Mouse (Mus musculus) hindbrain, embryonic 10.5 days (tissue): ENCODE data around the gene Mmp8. TPM values are rescaled to one million over a fixed set of nuclear protein-coding genes. Genes with fewer than 3 reads are reported as not detected.

Experiments
- DNase-seq: peaks from one replicate; pipeline ENCODE4 v3.0.0-alpha.2; 2017; ENCODE audit warnings: low spot score
- H3K27ac ChIP-seq: fragments of 300-500 bp; sonication (generic); 2 replicates; pipeline ENCODE4 v1.5.1; 2016; ENCODE audit warnings: mild to moderate bottlenecking, moderate library complexity
- H3K27me3 ChIP-seq: fragments of 300-500 bp; sonication (generic); 2 replicates; pipeline ENCODE4 v1.6.1; 2016; ENCODE audit warnings: mild to moderate bottlenecking; ENCODE audit not compliant: poor library complexity, insufficient read depth, severe bottlenecking
- H3K36me3 ChIP-seq: fragments of 300-500 bp; sonication (generic); 2 replicates; pipeline ENCODE4 v1.6.1; 2016; ENCODE audit warnings: mild to moderate bottlenecking, moderate library complexity
- H3K4me1 ChIP-seq: fragments of 300-500 bp; sonication (generic); replicated peaks from 2 replicates; pipeline ENCODE4 v1.6.1; 2016; ENCODE audit warnings: mild to moderate bottlenecking
- H3K4me3 ChIP-seq: fragments of 300-500 bp; sonication (generic); 2 replicates; pipeline ENCODE4 v1.5.1; 2016; ENCODE audit warnings: mild to moderate bottlenecking, moderate library complexity
- H3K9me3 ChIP-seq: fragments of 300-500 bp; sonication (generic); 2 replicates; pipeline ENCODE4 v1.6.1; 2016; ENCODE audit warnings: mild to moderate bottlenecking, moderate library complexity
- WGBS: fragments of 180-500 bp; shearing (Covaris S2); methylation state at CpG from one replicate; pipeline ENCODE4 v1.1.7; 2016; 5-methylcytosine and 5-hydroxymethylcytosine counted together
- polyA plus RNA-seq: library from polyadenylated mRNA; unstranded; fragments of >200 nt; fragmentation: Nextera tagmentation; extraction: Ambion mirVana; gene quantifications from 2 replicates; pipeline ENCODE4 v1.2.1, GENCODE M21; 2016

The Mmp8 gene
- 0.07 TPM in 1 of 2 replicates, not detected in the other for polyA plus RNA-seq

DNA sequence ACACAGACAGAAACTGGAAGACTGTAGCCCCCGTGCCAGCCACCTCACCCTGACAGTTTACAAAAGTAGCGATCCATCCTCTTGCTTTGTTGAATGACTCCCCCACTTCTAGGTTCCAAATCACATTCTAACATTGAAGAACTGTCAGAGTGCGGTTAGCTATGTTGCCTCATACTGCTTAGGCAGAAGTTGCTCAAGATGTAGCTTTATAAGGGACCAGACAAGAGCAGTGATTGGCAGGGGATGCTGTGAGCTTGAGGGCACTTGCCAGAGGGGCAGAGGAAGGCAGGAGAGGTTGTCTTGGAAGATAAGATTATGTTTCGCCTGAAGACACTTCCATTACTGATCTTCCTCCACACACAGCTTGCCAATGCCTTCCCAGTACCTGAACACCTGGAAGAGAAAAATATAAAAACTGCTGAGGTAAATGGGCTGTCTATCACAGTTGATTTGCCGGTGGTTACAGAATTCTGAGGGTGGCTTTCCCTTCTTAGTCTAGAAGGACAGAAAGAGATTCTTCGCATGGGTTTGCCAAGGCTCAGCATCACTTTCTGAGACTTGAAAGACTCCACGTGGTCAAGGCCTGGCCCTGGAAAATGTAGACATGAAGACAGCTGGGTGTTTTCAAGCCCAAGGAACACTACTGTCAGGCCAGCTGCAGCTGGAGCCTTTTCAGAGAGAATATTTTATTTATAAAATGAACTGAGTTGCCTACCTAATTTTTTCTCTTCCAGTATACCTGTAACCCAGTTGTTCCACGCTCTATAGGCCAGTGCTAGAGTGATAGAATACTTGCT is at the start of gene Mmp8:
Gene Mmp8, plus strand, starts transcription at position 236 of the 797 bp plus-strand sequence.
- no peak for DNase-seq
- Histone ChIP-seq H3K27me3 (no peaks in the 10 kb centered on the region), H3K4me1 (no peaks in the 10 kb centered on the region), H3K4me3 (no peak within 1 kb of the TSS), H3K36me3 (no peaks in the 10 kb centered on the region), H3K9me3 (no peaks in the 10 kb centered on the region), H3K27ac (no peak within 1 kb of the TSS)
- WGBS = 88% methylated on average over 8 of the region's 8 CpGs

DNA sequence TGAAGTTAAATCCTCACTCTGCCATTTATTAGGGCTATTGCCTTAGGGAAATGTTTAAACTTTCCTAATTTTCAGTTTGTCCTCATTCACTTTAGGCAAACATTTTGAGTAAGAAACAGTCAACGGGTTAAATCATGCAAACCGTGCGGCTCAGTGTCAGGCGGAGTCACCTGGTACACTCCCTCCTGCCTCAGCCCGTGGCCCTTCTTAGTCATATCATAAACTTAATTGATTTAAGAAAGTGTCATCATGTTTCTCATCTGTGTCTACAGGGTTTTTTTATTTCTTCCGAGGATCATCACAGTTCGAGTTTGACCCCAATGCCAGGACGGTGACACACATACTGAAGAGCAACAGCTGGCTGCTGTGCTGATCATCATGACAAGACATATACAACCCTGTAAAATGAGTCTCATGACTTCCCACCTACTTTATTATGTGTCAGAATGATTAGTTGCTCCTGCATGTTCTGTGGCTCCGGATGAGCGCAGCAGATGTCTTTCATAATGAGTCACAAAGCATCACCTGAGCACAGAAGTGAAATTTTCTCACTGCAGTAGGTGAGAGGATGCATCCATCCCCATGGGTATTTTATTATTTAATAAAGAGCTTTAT is 48.5 kb upstream of the Mmp8 start:
- H3K4me1 ChIP-seq = no peaks in the 10 kb centered on the region
- 93% methylated on average over 10 of the region's 10 CpGs for WGBS

DNA sequence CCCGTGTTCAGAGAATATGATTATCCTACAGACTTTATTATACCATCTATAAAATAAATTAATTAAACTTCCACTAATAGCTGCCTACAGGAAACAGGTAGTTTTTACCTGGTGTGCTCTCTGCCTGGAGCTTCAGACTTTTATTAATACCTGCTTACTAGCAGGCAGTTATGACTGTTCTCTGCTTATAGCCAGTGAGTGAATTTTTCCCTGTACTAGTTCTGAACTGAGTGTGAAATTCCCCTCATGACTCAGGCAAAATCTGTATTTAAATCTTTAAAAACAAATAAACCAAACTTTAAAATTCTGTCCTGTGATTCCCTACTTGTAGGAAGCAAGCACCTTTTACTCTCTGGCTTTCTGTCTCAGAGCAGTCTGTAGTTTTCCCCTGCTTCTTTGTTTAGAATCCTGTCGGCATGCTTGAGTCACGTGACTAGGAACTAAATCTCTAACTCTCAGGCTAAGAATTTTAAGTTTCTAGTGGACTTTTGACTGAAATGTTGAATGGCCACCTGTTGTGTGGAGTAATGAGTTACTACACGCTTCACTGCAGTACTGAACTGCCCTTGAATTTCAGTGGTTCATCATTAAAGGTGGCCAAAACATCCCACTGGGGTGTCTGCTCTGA is 40.2 kb upstream of the Mmp8 start:
- H3K4me1 ChIP-seq = no peaks in the 10 kb centered on the region
- H3K36me3 ChIP-seq = no peaks in the 10 kb centered on the region
- H3K27ac ChIP-seq = no peak overlapping the region
- no peak for DNase-seq
- no peaks in the 10 kb centered on the region for H3K27me3 ChIP-seq
- WGBS = 68% methylated on average over 4 of the region's 4 CpGs
- H3K9me3 ChIP-seq = no peaks in the 10 kb centered on the region
- H3K4me3 ChIP-seq = no peak overlapping the region

More for the DNA sequence above, 48.5 kb upstream of the Mmp8 start:
- Histone ChIP-seq H3K27me3 (no peaks in the 10 kb centered on the region), H3K9me3 (no peaks in the 10 kb centered on the region), H3K27ac (no peak overlapping the region), H3K36me3 (no peaks in the 10 kb centered on the region), H3K4me3 (no peak overlapping the region)
- no peak for DNase-seq

DNA sequence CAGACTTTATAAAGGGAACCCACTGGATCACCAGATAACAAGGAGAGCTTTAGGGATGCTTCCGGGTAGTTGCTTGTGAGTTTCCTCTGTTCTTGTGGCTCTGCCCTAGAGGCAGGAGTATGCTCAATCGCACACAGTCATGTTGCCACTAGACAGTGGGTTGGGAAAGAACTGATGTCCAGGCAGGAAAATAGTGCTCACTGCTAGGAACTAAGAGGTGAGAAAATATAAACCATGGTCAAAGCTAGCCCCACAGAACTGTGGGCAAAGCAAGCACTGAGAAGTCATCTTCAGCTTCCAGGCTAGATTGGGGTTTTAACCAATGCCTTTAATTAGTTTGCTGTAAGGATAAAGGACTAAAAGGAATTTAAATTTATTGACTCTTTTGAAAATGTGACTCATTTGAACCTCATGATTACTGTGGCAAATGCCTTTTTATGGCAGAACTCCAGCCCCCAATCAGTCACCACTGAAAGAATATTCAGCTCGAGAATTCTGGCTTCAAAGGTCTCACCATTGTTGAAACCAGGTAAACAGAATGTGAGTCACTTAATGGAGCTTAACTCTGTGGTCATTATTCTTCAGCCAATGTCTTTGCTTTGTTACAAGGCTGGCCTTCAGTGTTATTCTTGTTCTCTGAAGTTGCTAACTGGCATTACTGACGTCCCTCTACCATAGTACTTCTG is 31.9 kb upstream of the Mmp8 start:
- DNase-seq = no peak
- H3K27me3 ChIP-seq = no peaks in the 10 kb centered on the region
- H3K36me3 ChIP-seq = no peaks in the 10 kb centered on the region
- no peak overlapping the region for H3K27ac ChIP-seq
- no peaks in the 10 kb centered on the region for H3K4me1 ChIP-seq
- WGBS = 75% methylated on average over 4 of the region's 4 CpGs
- H3K4me3 ChIP-seq = no peak overlapping the region
- no peaks in the 10 kb centered on the region for H3K9me3 ChIP-seq

DNA sequence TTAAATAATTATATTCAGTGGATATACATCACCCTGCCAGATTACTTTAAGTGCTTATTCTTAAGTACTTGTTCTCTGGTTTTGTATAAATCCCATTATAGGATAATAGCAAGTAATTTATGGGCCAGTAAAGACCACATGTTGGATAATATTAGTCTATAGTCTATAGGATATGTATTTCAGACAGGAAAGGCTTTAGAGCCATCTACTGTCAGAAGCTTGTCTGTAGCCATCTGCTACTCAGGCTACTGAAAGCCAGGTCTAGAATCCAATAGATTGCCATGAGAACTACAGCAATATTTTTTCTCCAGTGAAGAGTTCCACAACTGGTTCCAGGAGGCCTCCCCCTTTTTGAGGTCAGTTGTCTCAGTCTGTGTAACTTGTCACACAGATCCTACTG is 15.5 kb upstream of the Mmp8 start:
- H3K4me1 ChIP-seq = no peaks in the 10 kb centered on the region
- no peaks in the 10 kb centered on the region for H3K27me3 ChIP-seq
- no peaks in the 10 kb centered on the region for H3K9me3 ChIP-seq
- no peak overlapping the region for H3K4me3 ChIP-seq
- no peak overlapping the region for H3K27ac ChIP-seq
- no peak for DNase-seq
- H3K36me3 ChIP-seq = no peaks in the 10 kb centered on the region

DNA sequence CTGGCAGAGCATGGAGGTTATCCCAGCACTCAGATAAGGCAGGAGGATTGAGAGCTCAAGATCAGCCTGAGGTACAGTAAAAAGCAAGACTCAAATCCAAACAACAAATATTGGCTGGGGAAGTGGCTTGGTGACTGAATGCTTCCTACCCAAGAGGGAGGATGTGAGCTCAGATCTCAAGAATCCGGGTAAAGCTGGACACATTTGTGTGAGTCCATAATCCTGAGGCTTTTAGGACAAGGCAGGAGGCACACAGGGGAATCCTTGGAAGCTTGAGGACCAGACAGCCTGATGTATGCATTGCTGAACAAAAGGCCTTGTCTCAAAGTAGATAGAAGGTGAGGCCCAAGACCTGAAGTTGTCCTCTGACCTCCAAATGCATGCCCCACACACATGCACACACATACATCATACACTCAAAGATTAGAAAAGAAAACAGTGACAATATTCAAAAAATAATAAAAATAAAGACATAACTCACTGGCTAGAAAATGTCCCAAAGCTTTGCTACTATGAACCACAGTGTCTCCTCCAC is 13.3 kb upstream of the Mmp8 start:
- no peaks in the 10 kb centered on the region for H3K9me3 ChIP-seq
- H3K4me1 ChIP-seq = no peaks in the 10 kb centered on the region
- H3K27me3 ChIP-seq = no peaks in the 10 kb centered on the region
- no peak for DNase-seq
- H3K36me3 ChIP-seq = no peaks in the 10 kb centered on the region
- H3K4me3 ChIP-seq = no peak overlapping the region
- H3K27ac ChIP-seq = no peak overlapping the region
- WGBS = 63% methylated on average over 1 of the region's 1 CpGs

DNA sequence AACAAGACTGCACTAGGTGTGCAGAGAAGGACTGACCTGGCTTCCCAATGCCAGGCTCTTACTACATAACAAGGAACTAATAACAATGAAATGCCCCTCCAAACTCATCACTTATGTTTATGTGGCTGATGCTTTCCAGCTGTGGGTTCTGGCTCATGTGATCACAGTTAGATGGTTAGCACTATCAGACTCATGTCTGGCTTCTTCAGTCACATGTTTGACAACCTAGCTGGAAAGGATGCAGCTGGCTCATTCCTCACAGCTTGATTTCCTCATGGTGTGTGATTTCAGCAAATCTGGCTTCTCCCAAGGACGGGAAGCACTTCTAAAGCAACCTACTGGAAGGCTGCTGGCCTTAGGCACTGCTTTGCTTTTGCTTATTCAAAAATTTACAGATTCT is 12.8 kb upstream of the Mmp8 start:
- Histone ChIP-seq H3K4me1 (no peaks in the 10 kb centered on the region), H3K9me3 (no peaks in the 10 kb centered on the region), H3K4me3 (no peak overlapping the region), H3K27me3 (no peaks in the 10 kb centered on the region), H3K36me3 (no peaks in the 10 kb centered on the region), H3K27ac (no peak overlapping the region)
- WGBS = 55% methylated on average over 1 of the region's 1 CpGs
- peak; percentile 5 for DNase-seq

DNA sequence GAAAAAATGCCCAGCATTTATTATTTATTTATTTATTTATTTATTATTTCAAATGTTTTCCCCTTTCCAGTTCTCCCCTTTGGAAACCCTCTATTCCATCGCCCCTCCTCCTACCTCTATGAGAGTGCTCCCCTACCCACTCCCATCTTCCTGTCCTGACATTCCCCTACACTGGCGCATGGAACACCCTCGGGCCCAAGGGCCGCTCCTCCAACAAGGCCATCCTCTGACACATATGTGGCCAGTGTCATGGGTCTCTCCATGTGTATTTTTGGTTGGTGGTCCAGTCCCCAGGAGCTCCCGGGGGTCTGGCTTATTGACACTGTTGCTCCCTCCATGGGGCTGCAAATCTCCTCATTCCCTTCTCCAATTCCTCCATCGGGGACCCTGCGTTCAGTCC is 12.3 kb upstream of the Mmp8 start:
- 92% methylated on average over 7 of the region's 7 CpGs for WGBS
- no peak for DNase-seq
- Histone ChIP-seq H3K4me3 (no peak overlapping the region), H3K27me3 (no peaks in the 10 kb centered on the region), H3K27ac (no peak overlapping the region), H3K4me1 (no peaks in the 10 kb centered on the region), H3K9me3 (no peaks in the 10 kb centered on the region), H3K36me3 (no peaks in the 10 kb centered on the region)

DNA sequence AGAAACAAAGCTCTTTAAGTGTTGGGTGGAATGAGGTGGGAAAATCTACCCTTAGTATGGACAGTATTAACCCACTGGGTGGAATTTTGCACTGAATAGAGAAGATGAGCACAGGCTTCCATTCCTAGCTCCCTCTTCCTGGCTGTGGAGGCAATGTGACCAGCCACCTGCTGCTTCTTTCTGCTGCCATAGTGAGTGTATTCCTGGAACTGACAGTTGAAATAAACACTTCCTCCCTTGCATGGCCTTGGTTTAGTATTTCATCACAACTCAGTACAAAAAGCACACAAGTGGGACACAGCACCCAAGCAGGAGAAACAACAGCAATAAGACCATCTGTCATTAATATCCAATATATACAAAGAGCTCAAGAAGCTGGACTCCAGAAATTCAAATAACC is 6.3 kb upstream of the Mmp8 start:
- H3K27ac ChIP-seq = no peak overlapping the region
- H3K27me3 ChIP-seq = no peaks in the 10 kb centered on the region
- no peak overlapping the region for H3K4me3 ChIP-seq
- no peaks in the 10 kb centered on the region for H3K9me3 ChIP-seq
- H3K36me3 ChIP-seq = no peaks in the 10 kb centered on the region
- no peak for DNase-seq
- no peaks in the 10 kb centered on the region for H3K4me1 ChIP-seq

DNA sequence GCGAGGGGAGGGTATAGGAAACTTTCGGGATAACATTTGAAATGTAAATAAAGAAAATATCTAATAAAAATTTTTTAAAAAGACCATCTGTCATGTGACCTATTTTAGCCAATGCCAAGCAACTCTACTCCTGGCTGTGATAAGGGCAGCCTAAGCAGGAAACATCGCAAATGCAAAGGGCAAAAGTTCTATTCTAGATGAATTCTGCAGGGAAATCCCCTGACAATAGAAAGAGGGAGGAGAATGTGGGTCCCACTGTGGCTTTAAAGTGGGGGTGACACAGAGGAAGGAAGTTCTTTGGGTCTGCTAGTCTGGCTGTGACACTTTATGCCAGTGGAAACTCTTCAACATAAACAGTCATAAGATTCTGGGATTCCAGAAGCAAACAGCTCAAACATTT is 4.7 kb upstream of the Mmp8 start:
- 82% methylated on average over 3 of the region's 3 CpGs for WGBS
- Histone ChIP-seq H3K27me3 (no peaks in the 10 kb centered on the region), H3K4me1 (no peaks in the 10 kb centered on the region), H3K4me3 (no peak overlapping the region), H3K9me3 (no peaks in the 10 kb centered on the region), H3K27ac (no peak overlapping the region), H3K36me3 (no peaks in the 10 kb centered on the region)
- DNase-seq = no peak

DNA sequence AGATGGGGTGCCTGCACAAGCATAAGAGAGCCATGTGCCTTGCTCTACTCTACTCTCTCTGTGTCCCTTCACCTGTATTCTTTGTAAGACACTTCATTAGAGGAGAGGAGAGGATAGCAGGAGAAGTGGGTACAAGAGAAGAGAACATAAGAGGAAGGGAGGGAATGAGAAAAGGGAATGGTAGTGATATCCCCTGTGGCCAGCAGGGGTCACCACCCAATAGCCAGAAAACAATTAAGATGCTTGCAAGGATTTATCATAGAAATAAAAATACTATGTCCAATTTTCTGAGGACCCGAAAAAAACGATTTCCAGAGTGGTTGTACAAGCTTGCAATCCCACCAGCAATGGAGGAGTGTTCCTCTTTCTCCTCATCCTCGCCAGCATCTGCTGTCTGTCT is 3.9 kb upstream of the Mmp8 start:
- 46% methylated on average over 3 of the region's 3 CpGs for WGBS
- H3K4me3 ChIP-seq = no peak overlapping the region
- no peaks in the 10 kb centered on the region for H3K36me3 ChIP-seq
- no peaks in the 10 kb centered on the region for H3K4me1 ChIP-seq
- H3K9me3 ChIP-seq = no peaks in the 10 kb centered on the region
- H3K27me3 ChIP-seq = no peaks in the 10 kb centered on the region
- DNase-seq = no peak
- H3K27ac ChIP-seq = no peak overlapping the region

DNA sequence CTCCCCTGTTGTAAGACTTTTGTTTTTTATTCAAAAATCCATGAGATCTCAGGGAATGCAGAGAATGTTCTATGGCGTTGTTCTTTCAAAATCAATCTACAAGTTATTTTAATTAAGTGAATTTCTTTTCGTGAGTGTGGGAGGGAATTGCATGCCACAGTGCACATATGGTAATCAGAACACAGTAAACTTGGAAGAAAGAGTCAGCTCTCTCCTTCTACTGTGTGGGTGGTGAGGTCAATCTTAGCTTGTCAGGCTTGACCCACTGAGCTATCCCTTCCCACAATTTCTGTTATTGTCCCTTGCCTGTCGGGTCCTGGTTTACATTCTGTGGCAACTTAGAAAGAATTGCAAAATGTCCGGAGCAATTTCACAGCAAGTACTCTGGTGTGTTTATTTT is 1.8 kb downstream of the Mmp8 start:
- no peak overlapping the region for H3K4me3 ChIP-seq
- H3K27ac ChIP-seq = no peak overlapping the region
- no peak for DNase-seq
- no peaks in the 10 kb centered on the region for H3K27me3 ChIP-seq
- H3K9me3 ChIP-seq = no peaks in the 10 kb centered on the region
- WGBS = 69% methylated on average over 4 of the region's 4 CpGs
- H3K4me1 ChIP-seq = no peaks in the 10 kb centered on the region
- no peaks in the 10 kb centered on the region for H3K36me3 ChIP-seq

DNA sequence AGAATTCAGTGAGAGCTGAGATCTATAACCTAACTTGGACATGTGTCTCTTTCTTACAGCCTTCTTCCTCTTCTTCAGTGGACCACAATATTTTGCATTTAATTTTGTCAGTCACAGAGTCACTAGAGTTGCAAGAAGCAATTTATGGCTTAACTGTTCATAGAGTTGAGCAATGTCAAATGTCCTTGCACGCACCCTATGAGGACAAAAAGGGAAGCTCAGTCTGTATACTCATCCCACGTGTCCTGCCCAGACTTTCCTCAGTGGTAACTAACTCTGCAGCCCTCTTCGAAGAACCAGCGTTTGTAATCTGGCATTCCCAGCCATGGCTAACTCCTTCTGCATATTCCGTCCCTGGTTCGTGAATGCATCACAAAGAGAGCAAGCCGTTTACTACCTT is 9.1 kb downstream of the Mmp8 start:
- no peaks in the 10 kb centered on the region for H3K36me3 ChIP-seq
- H3K27me3 ChIP-seq = no peaks in the 10 kb centered on the region
- no peak for DNase-seq
- no peak overlapping the region for H3K4me3 ChIP-seq
- H3K9me3 ChIP-seq = no peaks in the 10 kb centered on the region
- no peaks in the 10 kb centered on the region for H3K4me1 ChIP-seq
- WGBS = 73% methylated on average over 7 of the region's 7 CpGs
- no peak overlapping the region for H3K27ac ChIP-seq
